Mouse (Mus musculus) neural tube, embryonic 12.5 days (tissue): ENCODE results near the gene 1700028K03Rik. TPM values are rescaled to one million over a fixed set of nuclear protein-coding genes. Genes with fewer than 3 reads are reported as not detected.

Experiments used
- ATAC-seq: fragments of 200-750 bp; cut with Nextera tagmentation; 2 replicates; pipeline ENCODE4 v1.8.0; 2017; ENCODE audit warnings: low read depth, mild to moderate bottlenecking, moderate TSS enrichment, moderate library complexity; ENCODE audit not compliant: low FRiP score
- H3K27ac ChIP-seq: fragments of 300-500 bp; sonication (generic); 2 replicates; pipeline ENCODE4 v1.5.1; 2016
- H3K27me3 ChIP-seq: fragments of 300-500 bp; sonication (generic); replicated peaks from 2 replicates; pipeline ENCODE4 v1.6.1; 2016; ENCODE audit warnings: mild to moderate bottlenecking
- H3K36me3 ChIP-seq: fragments of 300-500 bp; sonication (generic); 2 replicates; pipeline ENCODE4 v1.6.1; 2016; ENCODE audit warnings: mild to moderate bottlenecking
- H3K4me1 ChIP-seq: fragments of 300-500 bp; sonication (generic); 2 replicates; pipeline ENCODE4 v1.6.1; 2016
- H3K4me2 ChIP-seq: fragments of 300-500 bp; sonication (generic); replicated peaks from 2 replicates; pipeline ENCODE4 v1.6.1; 2016; ENCODE audit warnings: mild to moderate bottlenecking
- H3K4me3 ChIP-seq: fragments of 300-500 bp; sonication (generic); 2 replicates; pipeline ENCODE4 v1.5.1; 2016
- H3K9ac ChIP-seq: fragments of 300-500 bp; sonication (generic); 2 replicates; pipeline ENCODE4 v1.6.1; 2016; ENCODE audit warnings: mild to moderate bottlenecking
- H3K9me3 ChIP-seq: fragments of 300-500 bp; sonication (generic); 2 replicates; pipeline ENCODE4 v1.6.1; 2016; ENCODE audit warnings: mild to moderate bottlenecking
- WGBS: fragments of 180-500 bp; shearing (Covaris S2); methylation state at CpG from one replicate; pipeline ENCODE4 v1.1.7; 2016; 5-methylcytosine and 5-hydroxymethylcytosine counted together
- polyA plus RNA-seq: library from polyadenylated mRNA; unstranded; fragments of >200 nt; fragmentation: Nextera tagmentation; extraction: Ambion mirVana; gene quantifications from 2 replicates; pipeline ENCODE4 v1.2.1, GENCODE M21; 2016

Gene 1700028K03Rik
- polyA plus RNA-seq, 1 experiment from 2014 or later = 0.13 TPM

DNA sequence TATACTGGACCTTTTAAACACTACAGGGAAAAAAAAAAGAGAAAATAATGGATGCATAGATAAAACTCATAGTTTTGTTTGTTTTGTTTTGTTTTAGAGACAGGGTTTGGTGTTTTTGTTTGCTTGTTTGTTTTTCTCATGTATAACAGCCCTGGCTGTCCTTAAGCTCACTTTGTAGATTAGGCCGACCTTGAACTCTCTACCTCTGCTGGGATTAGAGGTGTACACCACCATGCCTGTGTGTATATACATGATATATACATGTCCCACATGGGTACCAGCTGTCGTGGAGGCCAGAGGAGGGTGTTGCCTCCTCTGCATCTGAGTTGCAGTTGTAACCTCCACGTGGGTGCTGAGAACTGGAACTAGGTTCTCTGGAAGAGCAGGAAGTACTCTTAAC is 13.9 kb downstream of the 1700028K03Rik start:
- H3K4me2 ChIP-seq = no peak overlapping the region
- H3K36me3 ChIP-seq = peaks cover 10% of the 10 kb centered on the region
- H3K9ac ChIP-seq = no peak overlapping the region
- no peak overlapping the region for H3K4me3 ChIP-seq
- H3K4me1 ChIP-seq = no peaks in the 10 kb centered on the region
- H3K9me3 ChIP-seq = no peaks in the 10 kb centered on the region
- ATAC-seq = no peak
- no peaks in the 10 kb centered on the region for H3K27me3 ChIP-seq
- WGBS = 85% methylated on average over 3 of the region's 3 CpGs
- no peak overlapping the region for H3K27ac ChIP-seq

DNA sequence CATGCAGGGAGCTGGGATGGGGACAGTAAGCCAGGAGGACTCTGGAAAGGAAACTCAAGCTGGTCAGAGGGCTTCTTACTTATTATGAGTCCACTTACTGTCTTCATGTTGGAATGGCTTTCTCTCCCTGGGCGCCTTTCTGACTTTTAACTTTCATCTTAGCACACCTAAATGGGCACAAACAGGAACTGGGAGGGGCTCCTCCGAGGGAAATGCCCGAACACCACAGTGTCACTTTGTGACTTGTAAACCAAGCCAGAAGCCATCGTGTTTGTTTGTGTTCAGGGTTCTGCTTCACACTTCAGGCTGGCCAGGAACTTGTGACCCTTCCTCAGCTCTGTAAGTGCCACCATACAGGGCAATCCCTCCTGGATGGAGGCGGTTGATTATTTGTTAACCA is 19.8 kb downstream of the 1700028K03Rik start:
- 81% methylated on average over 5 of the region's 5 CpGs for WGBS
- H3K4me1 ChIP-seq = no peaks in the 10 kb centered on the region
- no peak overlapping the region for H3K4me2 ChIP-seq
- H3K9me3 ChIP-seq = no peaks in the 10 kb centered on the region
- H3K27ac ChIP-seq = no peak overlapping the region
- ATAC-seq = no peak
- H3K9ac ChIP-seq = no peak overlapping the region
- peaks cover 23% of the 10 kb centered on the region for H3K36me3 ChIP-seq
- no peak overlapping the region for H3K4me3 ChIP-seq
- no peaks in the 10 kb centered on the region for H3K27me3 ChIP-seq

DNA sequence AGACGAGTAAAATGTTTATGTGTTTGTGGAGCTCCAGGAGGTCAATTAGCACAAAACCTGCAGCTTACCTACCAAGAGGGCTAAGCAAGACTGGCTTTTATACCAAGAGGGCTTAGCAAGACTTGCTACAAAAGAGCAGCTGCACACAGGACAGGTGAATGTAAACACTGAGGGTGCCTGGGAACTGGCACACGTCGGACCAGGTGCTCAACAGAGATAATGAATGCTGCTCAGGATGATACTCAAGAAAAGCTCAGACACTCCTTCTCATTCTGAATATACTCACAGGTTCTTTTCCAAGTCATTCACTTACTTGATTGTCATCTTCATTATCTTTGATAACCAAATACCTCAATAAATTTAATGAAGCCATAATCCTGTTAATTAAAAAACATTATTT is 22.5 kb downstream of the 1700028K03Rik start:
- no peaks in the 10 kb centered on the region for H3K9me3 ChIP-seq
- H3K4me1 ChIP-seq = no peaks in the 10 kb centered on the region
- no peak overlapping the region for H3K4me3 ChIP-seq
- H3K9ac ChIP-seq = no peak overlapping the region
- no peak for ATAC-seq
- no peak overlapping the region for H3K4me2 ChIP-seq
- no peak overlapping the region for H3K27ac ChIP-seq
- WGBS = 81% methylated on average over 3 of the region's 3 CpGs
- no peaks in the 10 kb centered on the region for H3K27me3 ChIP-seq
- peaks cover 33% of the 10 kb centered on the region for H3K36me3 ChIP-seq

DNA sequence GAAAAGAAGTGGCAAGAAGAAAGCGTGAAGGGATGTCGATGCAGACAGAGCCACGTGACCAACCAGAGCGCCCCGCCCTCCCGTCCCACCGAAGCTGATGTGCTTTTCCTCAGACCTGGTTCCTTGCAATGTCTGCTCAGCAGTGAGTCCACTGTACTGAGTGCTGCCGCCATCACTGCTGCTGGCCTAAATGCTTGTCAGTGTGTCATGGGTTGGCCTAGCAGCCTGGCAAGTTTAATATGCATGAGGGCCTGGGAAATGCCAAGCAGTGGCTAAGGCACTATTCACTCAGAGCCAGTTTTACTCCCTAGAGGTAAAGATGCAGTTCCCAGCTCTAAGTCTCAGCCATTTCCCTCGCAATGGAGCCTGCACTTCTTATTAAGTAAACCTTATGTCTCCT is 34.6 kb downstream of the 1700028K03Rik start:
- H3K4me3 ChIP-seq = no peak overlapping the region
- WGBS = 94% methylated on average over 9 of the region's 9 CpGs
- no peak for ATAC-seq
- no peaks in the 10 kb centered on the region for H3K4me1 ChIP-seq
- H3K27me3 ChIP-seq = no peaks in the 10 kb centered on the region
- H3K9me3 ChIP-seq = no peaks in the 10 kb centered on the region
- peaks cover 47% of the 10 kb centered on the region for H3K36me3 ChIP-seq
- no peak overlapping the region for H3K9ac ChIP-seq
- H3K4me2 ChIP-seq = no peak overlapping the region
- H3K27ac ChIP-seq = no peak overlapping the region

DNA sequence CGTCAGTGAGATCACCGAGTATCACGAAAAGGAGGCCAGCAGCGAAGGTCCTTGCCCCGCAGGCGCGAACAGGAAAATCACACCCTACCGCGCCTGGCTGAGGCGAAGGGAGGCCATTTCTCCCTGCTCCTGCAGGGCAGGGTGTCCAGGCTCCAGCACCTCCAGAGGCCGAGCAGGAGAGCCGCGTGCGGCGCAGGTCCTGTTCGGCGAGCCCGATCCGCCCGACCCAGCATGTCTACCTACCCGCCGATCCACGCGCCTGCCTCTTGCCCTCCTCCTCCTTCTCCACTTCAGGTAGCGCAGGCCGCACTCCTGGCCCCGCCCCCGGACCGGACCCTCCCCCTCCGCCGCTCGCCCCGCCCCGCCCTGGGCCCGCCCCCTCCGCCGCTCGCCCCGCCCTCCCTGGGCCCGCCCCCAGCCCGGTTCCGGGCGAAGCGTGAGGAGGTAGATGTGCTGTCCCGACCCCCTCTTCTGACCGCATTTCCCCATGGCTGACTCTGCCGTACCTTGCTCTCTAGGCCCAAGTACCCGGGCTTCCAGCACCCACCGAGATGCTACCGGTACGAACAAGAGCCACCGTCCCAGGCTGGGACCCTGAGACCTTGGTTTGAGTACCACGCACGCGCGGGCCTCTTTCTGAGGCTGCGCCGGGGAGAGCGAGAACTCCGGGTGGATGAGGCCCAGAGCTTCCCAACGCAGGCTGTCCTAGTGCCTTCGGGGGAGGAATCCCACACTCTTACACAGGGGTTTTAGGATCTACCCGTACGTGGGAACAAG is 63.0 kb downstream of the 1700028K03Rik start, which contains the start of the genes Rpap2 and Glmn:
Gene Rpap2 (plus strand): TSS at position 73 of the 777 bp plus-strand sequence.
Gene Glmn (minus strand): TSS at position 588 of the 777 bp plus-strand sequence.
- Histone ChIP-seq H3K4me1 (no peaks in the 10 kb centered on the region), H3K27me3 (no peaks in the 10 kb centered on the region), H3K9me3 (no peaks in the 10 kb centered on the region), H3K9ac (peak within 1 kb of the TSS; percentile 83), H3K27ac (peak within 1 kb of the TSS; percentile 54), H3K4me3 (peak within 1 kb of the TSS; percentile 76), H3K36me3 (peaks cover 14% of the 10 kb centered on the region), H3K4me2 (peak within 1 kb of the TSS; percentile 55)
- ATAC-seq = peak; percentile 97
- WGBS = under 1% methylated on average over 52 of the region's 64 CpGs

DNA sequence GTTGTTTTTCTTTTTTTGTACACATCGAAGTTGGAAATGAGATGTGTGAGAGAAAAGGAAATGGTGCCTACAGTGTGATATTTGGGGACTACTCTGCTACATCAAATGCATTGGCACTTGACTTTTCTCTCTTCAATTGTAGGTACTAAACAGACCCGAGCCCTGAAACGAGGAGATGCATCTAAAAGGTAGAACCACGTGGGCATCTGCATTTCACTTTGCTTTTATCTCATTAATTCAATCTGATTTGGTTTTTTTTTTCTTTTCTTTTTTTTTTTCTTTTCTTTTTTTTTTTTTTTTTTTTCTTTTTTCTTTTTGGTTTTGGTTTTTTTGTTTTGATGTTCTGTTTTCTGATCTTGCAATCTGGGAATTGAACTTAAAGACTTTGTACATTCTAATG is 63.9 kb downstream of the 1700028K03Rik start:
- Histone ChIP-seq H3K27ac (no peak overlapping the region), H3K4me3 (no peak overlapping the region; the same call in 1 of the 2 replicates), H3K4me2 (peak overlapping the region; percentile 55), H3K9ac (no peak overlapping the region), H3K27me3 (no peaks in the 10 kb centered on the region), H3K36me3 (peaks cover 17% of the 10 kb centered on the region), H3K4me1 (no peaks in the 10 kb centered on the region), H3K9me3 (no peaks in the 10 kb centered on the region)
- 17% methylated on average over 4 of the region's 4 CpGs for WGBS
- ATAC-seq = no peak

Other genes starting within 250 kb of the 1700028K03Rik start
- 7.7 and 8.8 TPM in 2 replicates for gene Tgfbr3, start 245.1 kb upstream of the 1700028K03Rik start, polyA plus RNA-seq
- 1.8 and 2.1 TPM in 2 replicates for gene Brdt, start 203.6 kb upstream of the 1700028K03Rik start, polyA plus RNA-seq
- gene Ephx4, start 132.0 kb upstream of the 1700028K03Rik start, polyA plus RNA-seq = 1.5 TPM in 2 replicates
- gene Lpcat2b, start 103.2 kb upstream of the 1700028K03Rik start, polyA plus RNA-seq = not detected in 2 replicates
- gene Btbd8, start 96.7 kb upstream of the 1700028K03Rik start, polyA plus RNA-seq = 8.8 and 9.3 TPM in 2 replicates
- gene Gm42669, start 27.1 kb upstream of the 1700028K03Rik start, polyA plus RNA-seq = 0.36 and 0.49 TPM in 2 replicates
- gene Rpap2, start 62.7 kb downstream of the 1700028K03Rik start, polyA plus RNA-seq = 19.7 and 21.9 TPM in 2 replicates
- 33.3 and 34.2 TPM in 2 replicates for gene Glmn, start 63.2 kb downstream of the 1700028K03Rik start, polyA plus RNA-seq
- gene Gfi1, start 191.3 kb downstream of the 1700028K03Rik start, polyA plus RNA-seq = not detected in 2 replicates